In the genomic region with DNA sequence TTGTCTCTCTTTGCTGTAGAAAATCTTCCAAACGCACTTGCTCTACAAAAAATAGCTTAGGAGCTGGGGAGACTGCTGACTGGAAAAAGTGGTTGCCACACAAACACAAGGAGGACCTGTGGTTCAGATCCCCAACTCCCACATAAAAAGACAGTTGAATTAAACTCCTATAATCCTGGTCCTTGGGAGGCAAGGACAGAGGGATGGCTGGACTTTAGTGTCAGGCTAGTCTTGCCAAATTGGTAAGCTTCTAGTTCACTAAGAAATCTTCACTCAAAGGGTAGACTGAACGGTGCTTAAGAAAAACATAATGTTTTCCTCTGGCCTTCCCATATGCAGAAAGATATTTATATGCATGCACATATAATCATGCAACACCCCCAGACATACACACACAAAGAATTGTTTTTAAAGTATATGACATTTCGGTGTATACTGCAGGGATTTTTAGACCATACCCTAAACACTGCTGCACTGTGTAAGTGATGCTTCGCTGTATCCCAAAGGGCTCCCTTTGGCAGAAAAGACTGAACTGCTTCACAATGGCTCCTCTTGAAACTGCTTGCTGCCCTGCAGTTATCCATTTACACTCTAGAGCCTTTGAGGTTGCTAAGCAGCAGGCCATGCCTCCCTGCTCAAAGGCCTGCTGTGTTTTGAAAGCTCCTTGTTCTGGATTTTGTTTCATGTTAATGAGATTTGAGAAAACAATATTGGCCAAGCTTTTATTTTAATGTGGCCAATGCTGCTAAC, we compare ENCODE assay signal across 10 mouse cellular contexts.
DNase-seq lines count a peak whose midpoint lies in the region; ATAC-seq and TF ChIP-seq lines count a peak whose summit lies in the region.
"Had no signal": no experiment of that assay in that cellular context is flagged by ENCODE, and none has a peak within 500 bp of the region (broad histone marks: within the 10 kb centered on the region; RNA-seq: fewer than 3 reads in every experiment).

No protein-coding gene starts in this region.

- TF ChIP-seq CTCF in kidney, adult 2 months (conservative IDR thresholded peaks at IDR 0.05; ENCODE audit: insufficient read depth, insufficient read length, low read depth, low read length) = no peak

- no peaks in the 10 kb centered on the region for H3K4me1 ChIP-seq in kidney, embryonic 16.5 days (ENCODE audit: insufficient read depth, low read length)
- no peaks in the 10 kb centered on the region for H3K4me1 ChIP-seq in kidney, adult 2 months (ENCODE audit: control insufficient read depth, insufficient read depth, low read length)
- peaks cover 8% of the 10 kb centered on the region for H3K4me1 ChIP-seq in forebrain, embryonic 15.5 days
- 0 out of 2 replicates have a peak, but pooled peaks cover 7% of the 10 kb centered on the region for H3K4me1 ChIP-seq in midbrain, embryonic 12.5 days

- no peak overlapping the region for H3K4me3 ChIP-seq in kidney, embryonic 16.5 days (ENCODE audit: low read length)
- no peak overlapping the region for H3K4me3 ChIP-seq in kidney, adult 2 months (ENCODE audit: insufficient read depth, low read depth, low read length)
- H3K4me3 ChIP-seq in forebrain, embryonic 15.5 days = no peak overlapping the region
- no peak overlapping the region for H3K4me3 ChIP-seq in midbrain, embryonic 12.5 days

- no peaks in the 10 kb centered on the region for H3K9me3 ChIP-seq in kidney, embryonic 16.5 days (ENCODE audit: low read length)
- H3K9me3 ChIP-seq in forebrain, embryonic 15.5 days = no peaks in the 10 kb centered on the region
- no peaks in the 10 kb centered on the region for H3K9me3 ChIP-seq in midbrain, embryonic 12.5 days

- DNase-seq in kidney, adult 2 months = no peak
- DNase-seq in brain, adult 2 months (ENCODE audit: low read depth, low spot score) = peak; percentile 27
- DNase-seq in testis, postnatal 10 days (ENCODE audit: low spot score) = no peak
- no peak for DNase-seq in thymus, postnatal 14 days
- DNase-seq: kidney, postnatal 25 days had no signal

- TF ChIP-seq POLR2A in kidney, adult 2 months (IDR thresholded peaks at IDR 0.05; ENCODE audit: low read depth, low read length) = no peak

- no peak overlapping the region for H3K4me2 ChIP-seq in kidney, embryonic 16.5 days (replicated peaks; ENCODE audit: low read depth, low read length)
- no peak overlapping the region for H3K4me2 ChIP-seq in forebrain, embryonic 15.5 days (replicated peaks)
- H3K4me2 ChIP-seq in midbrain, embryonic 12.5 days (replicated peaks) = no peak overlapping the region

- H3K9ac ChIP-seq in kidney, embryonic 16.5 days (replicated peaks; ENCODE audit: low read length) = no peak overlapping the region
- no peak overlapping the region for H3K9ac ChIP-seq in forebrain, embryonic 15.5 days (replicated peaks)
- H3K9ac ChIP-seq in midbrain, embryonic 12.5 days (replicated peaks) = no peak overlapping the region

- H3K27me3 ChIP-seq in kidney, embryonic 16.5 days (ENCODE audit: insufficient read depth, low read length) = no peaks in the 10 kb centered on the region
- no peaks in the 10 kb centered on the region for H3K27me3 ChIP-seq in kidney, adult 2 months (replicated peaks; ENCODE audit: control insufficient read depth, insufficient read depth, low read length)
- no peaks in the 10 kb centered on the region for H3K27me3 ChIP-seq in forebrain, embryonic 15.5 days
- H3K27me3 ChIP-seq in midbrain, embryonic 12.5 days = no peaks in the 10 kb centered on the region

- no peaks in the 10 kb centered on the region for H3K36me3 ChIP-seq in kidney, embryonic 16.5 days (ENCODE audit: insufficient read depth, low read length)
- H3K36me3 ChIP-seq in kidney, adult 2 months (ENCODE audit: control insufficient read depth, insufficient read depth, low read length) = no peaks in the 10 kb centered on the region
- H3K36me3 ChIP-seq in forebrain, embryonic 15.5 days = no peaks in the 10 kb centered on the region
- H3K36me3 ChIP-seq in midbrain, embryonic 12.5 days = no peaks in the 10 kb centered on the region

- WGBS in kidney, embryonic 16.5 days = 70% methylated on average over 4 of the region's 4 CpGs
- WGBS in kidney, adult 2 months = 63% methylated on average over 4 of the region's 4 CpGs
- WGBS in forebrain, embryonic 15.5 days = 17% methylated on average over 4 of the region's 4 CpGs
- WGBS in midbrain, embryonic 12.5 days = 33% methylated on average over 4 of the region's 4 CpGs

- ATAC-seq in kidney, embryonic 16.5 days (ENCODE audit: low FRiP score, low TSS enrichment) = peak; percentile 81; the same call in 1 of the 2 replicates
- peak; percentile 91 for ATAC-seq in forebrain, embryonic 15.5 days (replicated peaks)
- ATAC-seq in midbrain, embryonic 12.5 days (ENCODE audit: low FRiP score, low read depth) = peak; percentile 94
- ATAC-seq in inflammation-experienced regulatory T-cells, adult 6 months = no peak

- H3K27ac ChIP-seq in kidney, embryonic 16.5 days (ENCODE audit: low read length) = no peak overlapping the region
- H3K27ac ChIP-seq in kidney, adult 2 months (ENCODE audit: insufficient read depth, low read depth, low read length) = no peak overlapping the region
- H3K27ac ChIP-seq in forebrain, embryonic 15.5 days (replicated peaks) = no peak overlapping the region
- peak overlapping the region; percentile 60 for H3K27ac ChIP-seq in midbrain, embryonic 12.5 days (replicated peaks)
- H3K27ac ChIP-seq: stomach, postnatal 0 days had no signal
